Mouse (Mus musculus) thymus, adult 2 months (tissue): ENCODE measurements around the gene Zbtb44.

Experiments used
- CTCF ChIP-seq: fragments of 200-500 bp; IDR thresholded peaks from 2 replicates; pipeline ENCODE4 v1.5.1; 2012; ENCODE audit warnings: mild to moderate bottlenecking, control low read depth, low read length, moderate library complexity, borderline replicate concordance; ENCODE audit not compliant: control insufficient read depth, poor library complexity, insufficient read depth; ENCODE audit errors: extremely low read depth
- POLR2A ChIP-seq: fragments of 200-500 bp; IDR thresholded peaks from 2 replicates; pipeline ENCODE4 v1.6.1; 2012; ENCODE audit warnings: mild to moderate bottlenecking, low read length, control low read depth, moderate library complexity; ENCODE audit not compliant: control insufficient read depth, poor library complexity, insufficient read depth; ENCODE audit errors: extremely low read depth

GRCm38 (mm10) chr9:31002528-31002927, 27.9 kb upstream of the Zbtb44 start:
- TF ChIP-seq CTCF (no peak), POLR2A (no peak)
